Mouse (Mus musculus) intestine, embryonic 16.5 days (tissue): Measurements from ENCODE around the gene E130311K13Rik. TPM values are rescaled to one million over a fixed set of nuclear protein-coding genes. Genes with fewer than 3 reads are reported as not detected.
A peak's percentile ranks its signal among the peaks of the same experiment; 100 is the strongest.

Experiments used
- ATAC-seq: fragments of 200-750 bp; cut with Nextera tagmentation; 2 replicates; pipeline ENCODE4 v1.8.0; 2017; ENCODE audit warnings: moderate TSS enrichment, moderate library complexity
- H3K27ac ChIP-seq: fragments of 300-500 bp; sonication (generic); 2 replicates; pipeline ENCODE4 v1.5.1; 2014; ENCODE audit warnings: mild to moderate bottlenecking, low read length
- H3K27me3 ChIP-seq: fragments of 300-500 bp; sonication (generic); replicated peaks from 2 replicates; pipeline ENCODE4 v1.6.1; 2014; ENCODE audit warnings: low read length, control low read depth, mixed read lengths; ENCODE audit not compliant: control insufficient read depth, insufficient read depth
- H3K36me3 ChIP-seq: fragments of 300-500 bp; sonication (generic); 2 replicates; pipeline ENCODE4 v1.6.1; 2014; ENCODE audit warnings: low read length, control low read depth; ENCODE audit not compliant: control insufficient read depth, insufficient read depth
- H3K4me1 ChIP-seq: fragments of 300-500 bp; sonication (generic); 2 replicates; pipeline ENCODE4 v1.6.1; 2014; ENCODE audit warnings: low read length, control low read depth, mixed read lengths; ENCODE audit not compliant: control insufficient read depth, insufficient read depth
- H3K4me2 ChIP-seq: fragments of 300-500 bp; sonication (generic); 2 replicates; pipeline ENCODE4 v1.6.1; 2014; ENCODE audit warnings: low read depth, low read length, control low read depth
- H3K4me3 ChIP-seq: fragments of 300-500 bp; sonication (generic); 2 replicates; pipeline ENCODE4 v1.5.1; 2014; ENCODE audit warnings: mild to moderate bottlenecking, low read length
- H3K9ac ChIP-seq: fragments of 300-500 bp; sonication (generic); 2 replicates; pipeline ENCODE4 v1.6.1; 2014; ENCODE audit warnings: low read depth, low read length
- H3K9me3 ChIP-seq: fragments of 300-500 bp; sonication (generic); 2 replicates; pipeline ENCODE4 v1.6.1; 2016; ENCODE audit warnings: low read length, control low read depth; ENCODE audit not compliant: control insufficient read depth
- WGBS: fragments of 180-500 bp; shearing (Covaris S2); extraction: QIAGEN DNeasy Blood & Tissue Kit; methylation state at CpG from one replicate; pipeline ENCODE4 v1.1.7; 2014; 5-methylcytosine and 5-hydroxymethylcytosine counted together
- polyA plus RNA-seq: library from polyadenylated mRNA; unstranded; fragments of >200 nt; fragmentation: Nextera tagmentation; extraction: Ambion mirVana; gene quantifications from 2 replicates; pipeline ENCODE4 v1.2.1, GENCODE M21; 2015

E130311K13Rik gene
- 4.6 and 4.7 TPM in 2 replicates for polyA plus RNA-seq

DNA sequence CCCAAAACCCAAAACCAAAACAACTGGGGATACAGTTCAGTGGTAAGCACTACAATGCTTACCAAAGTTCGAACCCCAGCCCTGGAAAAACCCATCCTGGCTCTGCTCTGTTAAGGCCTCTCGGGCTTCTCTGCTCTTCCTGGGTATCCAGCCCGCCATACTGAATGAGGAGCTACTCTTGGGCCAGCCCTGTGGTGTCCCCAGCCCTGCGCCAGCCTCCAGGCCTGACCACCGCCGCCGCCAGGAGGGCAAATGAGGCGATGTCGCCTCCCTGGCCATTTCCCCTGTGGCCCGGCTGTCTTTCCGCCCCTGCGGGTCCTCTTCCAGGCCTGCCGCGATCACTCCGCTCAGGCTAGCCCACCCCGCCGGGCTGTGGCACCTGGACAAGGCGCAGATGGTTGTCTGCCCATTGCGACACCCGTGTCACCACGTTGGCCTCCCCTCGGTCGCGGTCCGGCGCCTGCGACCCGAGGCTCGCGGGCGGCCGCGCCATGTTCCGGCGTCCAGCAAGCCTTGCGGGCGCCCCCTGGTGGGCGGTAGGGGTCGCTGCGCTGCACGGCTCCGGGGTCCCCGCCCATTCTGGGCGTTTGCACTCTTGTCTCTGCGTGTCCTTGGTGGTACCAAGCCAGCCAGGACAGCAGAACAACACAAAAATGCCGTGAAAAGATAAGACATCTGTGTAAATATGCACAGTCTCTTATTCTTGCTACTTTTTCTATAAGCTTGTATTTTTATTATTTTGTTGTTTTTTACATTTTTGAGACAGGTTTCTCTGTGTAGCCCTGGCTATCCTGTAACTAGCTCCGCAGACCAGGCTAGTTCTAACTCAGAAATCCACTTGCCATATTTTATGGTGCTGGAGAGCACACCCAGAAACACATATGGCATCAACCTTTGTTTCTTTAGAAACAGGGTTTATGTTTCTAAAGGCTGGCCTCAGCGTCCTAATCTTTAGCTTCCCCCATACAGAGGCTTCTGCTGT is at the start of gene E130311K13Rik:
E130311K13Rik (minus strand) TSS at position 595 of the 982 bp plus-strand sequence.
- Histone ChIP-seq H3K4me2 (peak within 1 kb of the TSS; percentile 77), H3K4me1 (peaks cover 3% of the 10 kb centered on the region; the same call in 1 of the 2 replicates), H3K9ac (peak within 1 kb of the TSS; percentile 96), H3K27me3 (no peaks in the 10 kb centered on the region), H3K27ac (peak within 1 kb of the TSS; percentile 68), H3K4me3 (peak within 1 kb of the TSS; percentile 72), H3K9me3 (no peaks in the 10 kb centered on the region), H3K36me3 (no peaks in the 10 kb centered on the region)
- ATAC-seq = peak; percentile 99
- WGBS = 5% methylated on average over 48 of the region's 48 CpGs

GRCm38 (mm10) chr3:63977895-63978294 is 48.6 kb upstream of the E130311K13Rik start:
- H3K9me3 ChIP-seq = no peaks in the 10 kb centered on the region
- H3K27ac ChIP-seq = no peak overlapping the region
- peaks cover 8% of the 10 kb centered on the region; the same call in 1 of the 2 replicates for H3K36me3 ChIP-seq
- H3K4me2 ChIP-seq = no peak overlapping the region
- ATAC-seq = no peak
- peaks cover 8% of the 10 kb centered on the region for H3K4me1 ChIP-seq
- H3K27me3 ChIP-seq = no peaks in the 10 kb centered on the region
- H3K4me3 ChIP-seq = no peak overlapping the region
- WGBS = 72% methylated on average over 4 of the region's 4 CpGs
- H3K9ac ChIP-seq = no peak overlapping the region

- peaks cover 8% of the 10 kb centered on the region for H3K4me1 ChIP-seq
- WGBS = under 1% methylated on average over 67 of the region's 67 CpGs
- peak; percentile 99 for ATAC-seq
- peak within 1 kb of the TSS; percentile 81 for H3K4me3 ChIP-seq
- peak within 1 kb of the TSS; percentile 67 for H3K4me2 ChIP-seq
- peaks cover 7% of the 10 kb centered on the region; the same call in 1 of the 2 replicates for H3K36me3 ChIP-seq
- H3K27me3 ChIP-seq = no peaks in the 10 kb centered on the region
- H3K27ac ChIP-seq = peak within 1 kb of the TSS; percentile 92
- H3K9me3 ChIP-seq = no peaks in the 10 kb centered on the region
- H3K9ac ChIP-seq = peak within 1 kb of the TSS; percentile 94
Measured at GRCm38 (mm10) chr3:63975955-63976908, 47.0 kb upstream of the E130311K13Rik start, which contains the start of gene Gmps. TSS of gene Gmps (plus strand) at chr3:63976106.

- WGBS = 72% methylated on average over 2 of the region's 2 CpGs
- Histone ChIP-seq H3K9ac (no peak overlapping the region), H3K36me3 (no peaks in the 10 kb centered on the region), H3K27ac (no peak overlapping the region), H3K4me3 (no peak overlapping the region), H3K4me1 (peaks cover 5% of the 10 kb centered on the region; the same call in 1 of the 2 replicates), H3K4me2 (no peak overlapping the region), H3K27me3 (peaks cover 3% of the 10 kb centered on the region; the same call in 1 of the 2 replicates), H3K9me3 (no peaks in the 10 kb centered on the region)
- no peak for ATAC-seq
Measured at GRCm38 (mm10) chr3:63965929-63966328, 36.7 kb upstream of the E130311K13Rik start.

DNA sequence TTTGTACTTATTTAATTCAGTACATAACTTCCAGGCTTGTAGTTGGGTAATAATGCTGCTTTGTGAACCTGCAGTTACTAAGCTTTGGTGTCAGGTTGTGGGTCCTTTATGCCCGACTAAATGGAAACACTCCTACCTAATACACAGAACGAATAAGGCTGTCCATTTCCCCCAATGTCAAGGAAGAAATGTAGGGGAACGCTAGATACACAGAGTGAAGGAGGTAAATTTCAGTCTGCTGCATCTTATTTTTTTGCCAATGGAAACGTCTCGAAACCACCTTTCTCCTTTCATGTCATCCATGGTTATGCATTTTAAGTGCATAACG is 35.6 kb upstream of the E130311K13Rik start:
- peak overlapping the region; percentile 81 for H3K4me2 ChIP-seq
- WGBS = 75% methylated on average over 6 of the region's 6 CpGs

DNA sequence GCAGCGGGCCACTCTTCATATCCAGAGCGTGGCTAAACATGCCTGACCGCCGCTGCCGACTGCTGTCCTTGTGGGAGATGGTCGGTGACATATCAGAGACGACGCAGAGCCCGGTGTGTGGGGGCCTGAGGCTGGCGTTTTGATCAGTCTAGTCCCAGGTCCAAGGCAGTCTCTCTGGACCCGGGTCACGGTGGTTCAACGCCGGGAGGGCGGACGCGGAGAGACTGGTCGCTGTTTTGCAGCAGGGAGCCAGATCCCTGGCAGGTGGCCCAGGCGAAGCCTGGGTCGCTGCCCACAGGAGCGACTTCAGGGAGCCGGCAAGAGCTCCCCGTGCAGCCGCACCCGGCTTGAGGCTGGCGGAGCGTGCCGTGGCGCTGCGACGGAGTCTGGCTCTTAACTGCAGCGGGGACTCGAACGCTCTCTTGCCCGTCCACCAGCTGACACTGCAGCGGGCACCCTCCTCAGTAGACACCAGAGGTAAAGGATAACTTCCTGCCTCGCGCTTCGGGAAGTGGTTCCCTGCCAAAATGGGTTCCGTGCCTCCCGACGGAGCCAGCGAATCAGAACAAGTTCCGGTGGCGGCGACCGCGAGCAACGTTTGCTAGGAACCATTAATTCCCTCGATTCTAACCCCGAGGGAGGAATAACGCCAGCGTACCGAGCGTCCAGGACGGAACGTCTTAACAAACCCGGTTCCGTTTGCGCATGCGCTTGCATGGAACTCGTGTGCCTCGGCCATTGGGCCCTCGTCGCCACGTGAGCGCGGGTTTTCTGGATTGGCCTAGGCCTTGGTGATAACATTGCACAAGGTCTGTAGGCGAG is 35.0 kb upstream of the E130311K13Rik start, which contains the start of gene Slc33a1:
Slc33a1 (minus strand) TSS at position 669 of the 822 bp plus-strand sequence.
- Histone ChIP-seq H3K4me3 (peak within 1 kb of the TSS; percentile 92), H3K36me3 (no peaks in the 10 kb centered on the region), H3K9me3 (no peaks in the 10 kb centered on the region), H3K9ac (peak within 1 kb of the TSS; percentile 91), H3K4me2 (peak within 1 kb of the TSS; percentile 81), H3K27ac (peak within 1 kb of the TSS; percentile 91), H3K27me3 (peaks cover 3% of the 10 kb centered on the region; the same call in 1 of the 2 replicates), H3K4me1 (peaks cover 5% of the 10 kb centered on the region; the same call in 1 of the 2 replicates)
- under 1% methylated on average over 69 of the region's 69 CpGs for WGBS
- ATAC-seq = peak; percentile 97

More for the DNA sequence above, 35.6 kb upstream of the E130311K13Rik start:
- H3K27me3 ChIP-seq = peaks cover 3% of the 10 kb centered on the region; the same call in 1 of the 2 replicates
- peak overlapping the region; percentile 92 for H3K4me3 ChIP-seq
- no peaks in the 10 kb centered on the region for H3K36me3 ChIP-seq
- peaks cover 5% of the 10 kb centered on the region; the same call in 1 of the 2 replicates for H3K4me1 ChIP-seq
- H3K27ac ChIP-seq = no peak overlapping the region
- H3K9ac ChIP-seq = no peak overlapping the region
- no peak for ATAC-seq
- no peaks in the 10 kb centered on the region for H3K9me3 ChIP-seq

GRCm38 (mm10) chr3:63963421-63964099 is 34.3 kb upstream of the E130311K13Rik start:
- 5% methylated on average over 25 of the region's 25 CpGs for WGBS
- Histone ChIP-seq H3K36me3 (no peaks in the 10 kb centered on the region), H3K27ac (peak overlapping the region; percentile 91), H3K4me3 (peak overlapping the region; percentile 92), H3K9ac (peak overlapping the region; percentile 91), H3K27me3 (peaks cover 3% of the 10 kb centered on the region; the same call in 1 of the 2 replicates), H3K4me1 (peaks cover 5% of the 10 kb centered on the region; the same call in 1 of the 2 replicates), H3K4me2 (peak overlapping the region; percentile 81), H3K9me3 (no peaks in the 10 kb centered on the region)
- ATAC-seq = peak; percentile 4; the same call in 1 of the 2 replicates

- 75% methylated on average over 3 of the region's 3 CpGs for WGBS
- no peak for ATAC-seq
- no peak overlapping the region for H3K9ac ChIP-seq
- no peaks in the 10 kb centered on the region for H3K27me3 ChIP-seq
- H3K9me3 ChIP-seq = no peaks in the 10 kb centered on the region
- H3K27ac ChIP-seq = no peak overlapping the region
- H3K4me1 ChIP-seq = no peaks in the 10 kb centered on the region
- no peak overlapping the region for H3K4me3 ChIP-seq
- H3K4me2 ChIP-seq = no peak overlapping the region
- peaks cover 4% of the 10 kb centered on the region; the same call in 1 of the 2 replicates for H3K36me3 ChIP-seq
Measured at GRCm38 (mm10) chr3:63949837-63950236, 20.6 kb upstream of the E130311K13Rik start.
